Mouse (Mus musculus) CD4-positive, CD25-positive, alpha-beta regulatory T cell, adult 2 months (primary cell): ENCODE data around the gene Olfr165.
"Not testable (repeated sequence)": the region's sequence is repeated elsewhere in the genome, so short reads cannot be mapped to it uniquely, and the experiment has no call there.

Experiments
- DNase-seq: peaks from one replicate; pipeline ENCODE4 v3.0.0-alpha.2; 2012; ENCODE audit warnings: low read depth, low spot score

The Olfr165 gene

DNA sequence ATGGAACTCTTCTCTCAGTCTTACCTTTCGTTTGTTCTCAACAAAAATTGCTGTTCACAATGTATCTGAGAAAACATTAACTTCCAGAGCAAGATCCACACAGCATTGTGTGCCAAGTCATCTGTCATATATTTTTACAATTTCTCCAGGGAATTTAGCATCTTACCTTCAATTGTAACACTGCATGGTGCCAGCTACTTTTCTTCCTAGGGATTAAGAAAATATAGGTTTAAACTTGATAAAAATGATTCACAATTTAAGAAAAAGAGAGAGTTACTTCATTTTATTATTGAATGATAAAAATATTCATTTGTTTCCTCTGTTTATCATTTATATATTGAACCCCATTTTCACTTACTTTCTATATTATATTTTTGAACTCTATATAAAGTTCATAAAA is at the start of gene Olfr165:
TSS of gene Olfr165 (minus strand) at position 101 of the 400 bp plus-strand sequence.
- DNase-seq = no peak

DNA sequence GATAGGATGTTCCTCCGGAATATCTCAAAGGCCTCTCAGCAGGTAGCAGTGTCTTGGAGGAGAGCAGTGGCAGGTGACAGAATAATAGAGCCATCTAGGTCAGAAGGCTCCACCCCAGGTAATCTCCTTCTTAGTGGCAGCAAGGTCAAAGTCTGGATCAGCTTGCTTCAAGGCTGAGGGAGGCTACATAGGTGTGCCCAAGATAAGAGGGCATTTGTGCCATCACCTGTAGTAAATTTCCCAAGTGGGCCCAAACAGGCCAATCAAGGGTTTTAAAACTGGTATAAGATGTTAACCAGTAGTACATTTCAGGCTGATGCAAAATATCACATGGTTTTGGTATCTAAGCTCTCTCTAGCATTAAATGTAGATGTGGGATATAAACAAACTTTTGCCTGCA is 41.4 kb upstream of the Olfr165 start:
- no peak for DNase-seq

DNA sequence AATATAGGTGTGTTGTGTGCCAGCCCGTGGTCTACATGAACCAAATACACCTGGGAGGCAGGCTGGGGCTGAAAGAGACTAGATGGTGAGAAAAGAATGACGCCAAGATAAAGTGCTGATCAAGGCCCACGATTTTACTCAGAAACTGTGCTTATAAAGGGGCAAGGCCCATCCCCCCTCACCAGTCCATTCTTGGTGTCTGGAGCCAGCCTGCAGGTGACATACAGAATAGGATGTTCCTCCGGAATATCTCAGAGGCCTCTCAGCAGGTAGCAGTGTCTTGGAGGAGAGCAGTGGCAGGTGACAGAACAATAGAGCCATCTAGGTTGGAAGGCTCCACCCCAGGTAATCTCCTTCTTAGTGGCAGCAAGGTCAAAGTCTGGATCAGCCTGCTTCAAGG is 35.8 kb upstream of the Olfr165 start:
- not testable (repeated sequence) for DNase-seq

DNA sequence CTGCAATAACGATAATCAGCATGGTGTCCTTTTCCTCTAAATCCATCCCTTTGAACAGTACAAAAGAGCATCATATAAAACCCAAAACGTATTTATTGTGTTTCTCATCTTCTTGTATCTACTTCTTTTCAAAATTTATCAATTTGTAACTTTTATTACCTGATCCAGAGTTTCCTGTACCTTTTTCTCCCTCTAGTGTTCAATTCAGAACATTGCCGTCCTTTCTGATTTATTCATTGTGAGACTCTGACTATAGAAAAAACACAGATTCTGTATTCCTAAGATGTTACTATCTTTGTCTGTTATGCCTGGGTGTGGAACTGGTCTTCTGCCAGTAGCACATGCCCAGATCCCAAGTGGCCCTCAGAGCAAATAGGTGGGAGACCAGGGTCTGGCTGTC is 35.0 kb downstream of the Olfr165 start:
- no peak for DNase-seq
